Mouse (Mus musculus) naive thymus-derived CD4-positive, alpha-beta T cell, adult 5 months (primary cell): ENCODE data around the gene Myo3a. TPM values are rescaled to one million over a fixed set of nuclear protein-coding genes. Genes with fewer than 3 reads are reported as not detected.

Source experiments
- polyA plus RNA-seq: library from polyadenylated mRNA; unstranded; fragments of 100-300 nt; shearing (Covaris generic); gene quantifications from one replicate; pipeline ENCODE4 v1.2.1, GENCODE M21; 2017

Myo3a gene
- polyA plus RNA-seq, result not detected

DNA sequence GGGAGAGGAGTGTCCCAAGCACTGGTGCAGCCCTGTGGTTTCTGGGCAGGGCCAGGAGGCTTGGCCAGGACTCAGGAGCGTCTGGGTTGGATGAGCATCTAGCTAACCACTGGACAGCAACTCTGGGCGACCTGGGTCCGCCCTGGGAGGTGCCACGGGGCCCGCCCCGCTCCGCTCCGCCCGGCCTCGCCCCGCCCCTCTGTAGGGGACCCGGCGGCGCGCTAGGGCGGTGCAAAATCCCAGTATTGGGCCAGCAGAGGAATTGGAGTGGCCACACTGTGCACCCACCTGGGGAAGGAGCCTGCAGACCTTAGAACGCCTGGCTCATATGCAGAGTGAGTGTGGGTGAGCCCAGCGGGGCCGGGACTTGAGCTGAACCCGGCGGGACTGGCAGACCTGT, at the start of gene Myo3a:
TSS of gene Myo3a (plus strand) at position 196 of the 400 bp plus-strand sequence.

GRCm38 (mm10) chr2:22621828-22622731, 394.8 kb downstream of the Myo3a start, which contains the start of gene Gad2:
Gene Gad2, plus strand, starts transcription at chr2:22622205.

